Mouse (Mus musculus) megakaryocyte, embryonic 14.5 days (primary cell): ENCODE data around the gene Zfp473.

ENCODE experiments used
- FLI1 ChIP-seq: IDR thresholded peaks from 2 replicates; pipeline ENCODE4 v1.6.1; 2012; ENCODE audit warnings: low read length, inconsistent platforms, mixed read lengths
- GATA1 ChIP-seq: IDR thresholded peaks from 3 replicates; pipeline ENCODE4 v1.6.1; 2012; ENCODE audit warnings: mixed read lengths, low read length, inconsistent platforms, borderline replicate concordance

DNA sequence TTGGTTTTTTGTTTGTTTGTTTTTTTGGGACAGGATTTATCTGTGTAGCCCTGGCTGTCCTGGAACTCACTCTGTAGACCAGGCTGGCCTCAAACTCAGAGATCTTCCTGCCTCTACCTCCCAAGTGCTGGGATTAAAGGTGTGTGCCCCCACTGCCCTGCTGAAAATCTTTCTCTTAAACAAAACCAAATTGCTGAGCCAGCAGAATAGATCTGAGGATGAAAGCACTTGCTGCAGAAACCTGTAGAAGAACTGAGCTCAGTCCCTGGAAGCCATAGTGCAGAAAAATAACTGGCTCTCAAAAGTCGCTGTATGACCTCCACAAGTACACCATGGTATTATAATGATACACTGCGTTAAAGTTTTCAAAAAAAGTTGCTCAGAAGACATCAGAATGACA is 6.3 kb upstream of the Zfp473 start:
- TF ChIP-seq GATA1 (no peak), FLI1 (no peak)
